Mouse (Mus musculus) right cerebral cortex, postnatal 25 days (tissue): ENCODE results near the gene Adam12.

Experiments
- DNase-seq: peaks from one replicate; pipeline ENCODE4 v3.0.0; 2022

Adam12 gene

GRCm38 (mm10) chr7:134231378-134232346, at the start of gene Adam12:
Gene Adam12 (minus strand): TSS chr7:134232146.
- DNase-seq: no peak

GRCm38 (mm10) chr7:134272956-134273355, 41.0 kb upstream of the Adam12 start:
- DNase-seq: no peak

GRCm38 (mm10) chr7:134272421-134272820, 40.5 kb upstream of the Adam12 start:
- no peak for DNase-seq

GRCm38 (mm10) chr7:134265783-134266182, 33.8 kb upstream of the Adam12 start:
- DNase-seq: no peak

GRCm38 (mm10) chr7:134263146-134263906, 31.4 kb upstream of the Adam12 start:
- peak; percentile 23 for DNase-seq

- DNase-seq: peak; percentile 10
These were observed 29.2 kb upstream of the Adam12 start for GRCm38 (mm10) chr7:134261003-134261701.

GRCm38 (mm10) chr7:134250273-134250870, 18.4 kb upstream of the Adam12 start:
- DNase-seq: no peak

- no peak for DNase-seq
These were observed 16.1 kb upstream of the Adam12 start for GRCm38 (mm10) chr7:134248041-134248440.

GRCm38 (mm10) chr7:134246624-134247023, 14.7 kb upstream of the Adam12 start:
- no peak for DNase-seq

GRCm38 (mm10) chr7:134242773-134243172, 10.8 kb upstream of the Adam12 start:
- no peak for DNase-seq

- DNase-seq: no peak
These were observed 9.3 kb upstream of the Adam12 start for GRCm38 (mm10) chr7:134241212-134241611.

GRCm38 (mm10) chr7:134240579-134240978, 8.6 kb upstream of the Adam12 start:
- DNase-seq: no peak

- DNase-seq: no peak
These were observed 6.9 kb upstream of the Adam12 start for GRCm38 (mm10) chr7:134238863-134239262.

GRCm38 (mm10) chr7:134237356-134237755, 5.4 kb upstream of the Adam12 start:
- DNase-seq: no peak

GRCm38 (mm10) chr7:134236727-134237126, 4.8 kb upstream of the Adam12 start:
- DNase-seq: no peak

GRCm38 (mm10) chr7:134235552-134235951, 3.6 kb upstream of the Adam12 start:
- DNase-seq: no peak

- DNase-seq: no peak
These were observed 1.2 kb downstream of the Adam12 start for GRCm38 (mm10) chr7:134230708-134231107.

GRCm38 (mm10) chr7:134229899-134230298, 2.0 kb downstream of the Adam12 start:
- DNase-seq: no peak

- DNase-seq: no peak
These were observed 4.0 kb downstream of the Adam12 start for GRCm38 (mm10) chr7:134227773-134228455.

- no peak for DNase-seq
These were observed 4.8 kb downstream of the Adam12 start for GRCm38 (mm10) chr7:134227101-134227500.

GRCm38 (mm10) chr7:134226231-134226630, 5.7 kb downstream of the Adam12 start:
- DNase-seq: no peak
